Mouse (Mus musculus) cerebellum, adult (tissue): Measurements from ENCODE around the gene Anapc5.

ENCODE experiments used
- ATAC-seq: cut with Nextera tagmentation; 2 replicates; pipeline ENCODE4 v1.9.2; 2017; ENCODE audit warnings: mild to moderate bottlenecking, moderate library complexity, mixed read lengths; ENCODE audit not compliant: insufficient number of reproducible peaks, low FRiP score, low TSS enrichment

The Anapc5 gene

GRCm38 (mm10) chr5:122800345-122801010 is 20.7 kb downstream of the Anapc5 start:
- no peak for ATAC-seq

DNA sequence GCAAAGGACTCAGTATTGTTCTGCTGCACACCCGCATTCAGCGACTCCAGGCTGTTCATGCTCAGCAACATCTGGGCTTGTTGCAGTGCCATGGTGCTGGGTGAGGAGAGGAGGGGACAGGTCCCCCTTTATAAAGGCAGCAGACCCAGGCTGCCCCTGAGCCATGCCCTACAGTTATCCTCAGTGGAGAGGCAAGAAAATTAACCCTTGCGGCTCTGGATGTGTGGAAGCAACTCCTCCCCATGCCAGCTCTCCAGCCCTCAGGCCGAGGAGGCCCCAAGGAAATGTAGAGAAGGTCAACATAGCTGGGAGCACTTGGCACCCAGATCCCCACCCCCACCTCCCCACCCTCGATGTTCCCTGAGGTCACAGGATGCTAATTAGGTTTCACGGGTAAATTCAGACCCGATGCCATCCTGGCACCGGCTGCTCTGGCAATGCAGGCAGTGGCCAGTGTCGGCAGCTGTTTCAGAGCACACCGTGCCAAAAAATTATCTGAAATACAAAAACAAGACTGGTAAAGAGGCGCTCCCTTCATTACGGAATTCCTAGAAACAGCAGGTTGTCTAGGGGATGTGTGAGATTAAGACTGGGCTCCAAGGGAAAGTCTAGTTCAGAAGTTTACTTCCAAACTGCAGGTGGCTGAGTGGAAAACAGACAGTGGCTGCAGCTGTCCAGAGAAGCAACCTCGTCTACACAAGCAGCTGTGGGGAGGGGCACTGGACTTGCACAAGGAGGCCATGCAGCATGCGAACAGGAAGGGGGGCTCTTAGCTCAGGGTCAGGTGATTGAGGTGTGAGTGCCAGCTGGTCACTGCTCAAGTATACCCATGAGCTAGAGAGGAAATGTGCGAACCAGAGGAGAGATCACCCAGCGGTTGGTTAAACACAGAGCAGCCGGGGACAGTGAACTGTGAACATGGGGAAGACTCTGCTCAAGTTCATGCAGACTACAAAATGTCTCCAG is 21.5 kb downstream of the Anapc5 start:
- no peak for ATAC-seq

- no peak for ATAC-seq
Observed at GRCm38 (mm10) chr5:122798557-122799378, 22.4 kb downstream of the Anapc5 start.

DNA sequence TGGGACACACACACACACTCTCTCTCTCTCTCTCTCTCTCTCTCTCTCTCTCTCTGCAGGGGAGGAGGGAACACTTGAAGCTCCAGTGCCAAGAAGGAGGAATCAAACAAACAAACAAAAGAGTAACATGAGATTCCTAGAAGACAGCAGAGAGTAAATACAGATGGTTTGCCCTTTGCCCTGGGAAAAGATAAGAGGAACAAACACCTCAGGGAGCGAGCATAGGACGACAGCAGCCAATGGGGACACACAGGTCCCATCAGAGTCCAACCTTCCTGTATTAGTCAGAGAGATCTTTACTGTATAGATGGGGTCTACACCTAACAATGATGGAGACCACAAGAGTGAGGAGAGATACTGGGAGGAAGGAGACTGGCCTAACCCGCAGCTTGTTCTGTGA is 23.3 kb downstream of the Anapc5 start:
- no peak for ATAC-seq

GRCm38 (mm10) chr5:122788696-122789095 is 32.4 kb downstream of the Anapc5 start:
- ATAC-seq = no peak

DNA sequence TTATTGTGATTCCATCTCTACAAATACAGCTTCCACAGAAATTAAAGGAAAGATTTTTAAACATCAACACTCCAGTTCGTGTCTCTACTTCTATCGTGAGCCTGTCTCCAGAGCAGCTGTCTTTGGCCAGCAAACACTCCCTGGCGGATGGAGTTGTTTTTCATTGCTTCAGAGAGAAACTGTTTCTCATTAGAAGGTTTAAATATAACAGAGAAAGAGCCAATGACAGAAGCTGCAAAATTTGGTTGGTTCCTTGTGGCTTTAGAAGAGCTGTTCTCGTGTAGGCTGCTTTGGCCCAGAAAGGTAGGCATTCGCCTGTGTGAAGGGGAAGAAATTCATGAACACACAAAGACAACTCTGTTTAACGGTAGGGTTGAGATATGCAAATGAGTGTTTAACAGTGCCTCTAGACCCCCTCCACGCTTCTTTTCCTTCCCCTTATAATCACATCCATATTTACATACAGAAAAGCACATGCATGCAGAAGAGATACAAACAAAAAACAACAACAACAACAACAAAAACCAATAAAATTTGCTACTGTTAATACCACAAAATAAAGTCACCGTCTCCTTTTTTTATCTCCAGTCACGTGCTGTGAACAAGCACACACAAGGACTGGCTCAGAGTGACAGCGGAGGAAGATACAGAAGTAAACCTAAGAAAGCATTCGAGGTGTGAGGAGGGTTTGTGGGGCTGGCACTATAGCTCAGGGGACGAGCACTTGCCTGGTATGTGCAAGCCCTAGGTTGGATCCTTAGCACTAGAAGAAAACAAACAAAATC is 34.9 kb downstream of the Anapc5 start:
- ATAC-seq = no peak

GRCm38 (mm10) chr5:122783726-122784406 is 37.3 kb downstream of the Anapc5 start:
- ATAC-seq = no peak

DNA sequence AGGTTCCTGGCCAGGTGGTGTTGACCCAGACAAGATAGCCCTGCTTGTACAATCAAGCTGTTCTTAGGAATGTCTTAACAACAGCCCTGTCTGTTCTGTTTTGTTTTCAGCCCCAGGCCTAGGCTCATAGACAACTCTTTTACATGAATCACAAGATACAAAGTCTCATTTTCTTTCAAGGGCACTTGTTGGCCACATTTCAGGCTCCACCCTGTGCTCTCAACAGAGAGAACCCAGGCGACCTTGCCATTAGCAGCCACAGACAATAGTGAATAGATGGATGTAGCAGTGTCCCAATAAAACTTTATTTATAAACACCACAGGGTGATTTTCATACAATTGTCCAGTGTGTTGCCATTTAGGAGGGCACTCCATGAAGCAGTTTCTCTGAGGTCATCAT is 39.1 kb downstream of the Anapc5 start:
- ATAC-seq = no peak

DNA sequence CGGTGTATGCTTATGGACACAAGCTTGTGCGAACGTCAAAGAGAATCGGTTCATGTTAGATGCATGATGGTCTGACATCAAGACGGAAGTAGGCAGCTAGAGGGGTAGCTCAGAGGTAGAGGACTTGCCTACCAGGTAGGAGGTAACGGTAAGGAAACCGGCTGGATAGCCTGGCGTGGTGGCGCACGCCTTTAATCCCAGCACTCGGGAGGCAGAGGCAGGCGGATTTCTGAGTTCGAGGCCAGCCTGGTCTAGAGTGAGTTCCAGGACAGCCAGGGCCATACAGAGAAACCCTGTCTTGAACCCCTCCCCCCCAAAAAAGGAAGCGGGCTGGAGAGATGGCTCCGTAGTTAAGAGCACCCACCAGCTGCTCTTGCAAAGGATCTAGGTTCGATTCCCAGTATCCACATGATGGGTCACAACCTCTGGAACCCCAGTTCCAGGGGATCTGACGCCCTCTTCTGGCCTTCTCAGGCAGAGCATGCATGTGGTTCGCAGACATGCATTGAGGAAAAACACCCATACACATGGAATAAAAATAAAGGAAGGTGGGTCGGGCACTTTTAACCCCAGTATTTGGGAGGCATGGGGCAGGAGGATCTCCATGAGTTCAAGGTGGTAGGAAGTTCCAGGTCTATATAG is 40.2 kb downstream of the Anapc5 start:
- no peak for ATAC-seq

DNA sequence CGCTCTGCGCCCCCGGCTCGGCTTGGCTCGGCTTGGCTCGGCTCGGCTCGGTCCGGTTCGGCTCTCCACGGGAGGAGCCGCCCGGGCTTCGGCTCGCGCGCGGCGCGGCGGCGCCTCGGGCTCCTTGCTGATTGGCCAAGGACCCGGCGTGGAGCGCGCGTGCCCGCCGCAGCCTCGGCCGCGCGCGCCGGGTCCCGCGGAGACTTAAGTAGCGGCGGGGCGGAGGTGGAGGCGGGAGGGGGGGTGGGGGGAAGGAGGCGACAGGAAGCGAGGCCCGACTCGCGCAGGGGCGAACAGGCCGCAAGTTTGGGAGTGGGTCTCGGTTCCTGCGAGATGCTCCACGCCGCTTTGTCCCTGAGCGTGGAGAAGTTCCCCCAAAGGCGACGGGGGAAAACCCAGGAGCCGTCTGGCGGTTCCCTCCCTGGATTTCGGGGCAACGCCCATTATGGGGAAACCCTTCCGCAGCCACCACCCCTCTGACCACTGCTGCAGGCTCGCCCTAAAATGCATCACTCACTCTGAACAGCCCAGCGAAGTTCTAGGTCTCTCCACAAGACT is 41.8 kb downstream of the Anapc5 start, which contains the start of gene Camkk2:
Camkk2 (minus strand) TSS at position 133 of the 558 bp plus-strand sequence.
- ATAC-seq = peak; percentile 83; the same call in 1 of the 2 replicates

- ATAC-seq = peak; percentile 21; the same call in 1 of the 2 replicates
Observed at GRCm38 (mm10) chr5:122778231-122779226, 42.6 kb downstream of the Anapc5 start.

DNA sequence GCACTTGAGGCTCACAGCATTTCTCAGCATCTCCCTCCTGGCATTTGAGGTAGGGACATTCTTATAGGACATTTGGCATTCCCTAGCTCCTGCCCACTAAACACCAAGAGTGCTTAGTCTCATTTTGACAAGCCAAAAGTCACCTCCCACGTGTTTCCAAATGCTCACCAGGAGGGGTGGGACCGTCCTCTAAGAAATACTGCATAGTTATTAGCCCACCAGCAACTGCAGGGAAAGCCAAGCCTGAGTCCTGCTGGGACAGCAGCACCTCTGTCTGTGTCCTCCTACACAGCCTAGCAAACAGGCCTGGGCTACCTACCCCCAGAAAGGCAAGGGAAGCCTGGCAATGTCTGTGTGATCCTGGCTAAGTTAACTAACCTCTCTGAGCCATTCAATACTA is 43.8 kb downstream of the Anapc5 start:
- ATAC-seq = no peak

DNA sequence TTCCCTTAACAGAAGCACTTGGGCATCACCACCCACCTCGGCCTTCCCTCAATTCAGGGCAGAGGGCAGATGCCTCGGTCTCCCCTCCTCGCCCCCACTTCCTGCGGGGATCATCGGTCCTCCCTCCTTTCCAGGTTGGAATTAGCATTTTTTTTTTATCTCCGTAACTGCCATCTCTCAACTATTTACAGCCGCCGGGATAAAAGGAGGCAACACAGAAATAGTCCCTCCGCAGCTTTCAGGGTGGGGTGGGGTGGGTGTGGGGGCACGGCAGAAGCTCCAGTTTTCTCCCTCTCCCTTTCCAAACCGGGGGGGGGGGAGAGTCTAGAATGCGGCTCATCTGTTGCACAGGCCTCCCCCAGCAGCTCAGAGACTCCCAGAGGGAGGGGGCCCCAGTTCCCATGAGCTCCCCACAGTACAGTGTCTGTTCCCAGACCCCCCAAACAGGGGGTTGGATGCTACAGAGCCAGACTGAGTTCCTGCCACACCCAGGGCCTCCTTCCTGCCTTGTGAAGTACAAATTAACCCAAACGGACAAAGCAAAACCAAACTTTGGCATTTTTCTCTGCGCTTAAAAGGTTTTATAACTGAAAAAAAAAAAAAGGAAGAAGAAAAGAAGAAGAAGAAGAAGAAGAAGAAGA is 45.4 kb downstream of the Anapc5 start:
- no peak for ATAC-seq

DNA sequence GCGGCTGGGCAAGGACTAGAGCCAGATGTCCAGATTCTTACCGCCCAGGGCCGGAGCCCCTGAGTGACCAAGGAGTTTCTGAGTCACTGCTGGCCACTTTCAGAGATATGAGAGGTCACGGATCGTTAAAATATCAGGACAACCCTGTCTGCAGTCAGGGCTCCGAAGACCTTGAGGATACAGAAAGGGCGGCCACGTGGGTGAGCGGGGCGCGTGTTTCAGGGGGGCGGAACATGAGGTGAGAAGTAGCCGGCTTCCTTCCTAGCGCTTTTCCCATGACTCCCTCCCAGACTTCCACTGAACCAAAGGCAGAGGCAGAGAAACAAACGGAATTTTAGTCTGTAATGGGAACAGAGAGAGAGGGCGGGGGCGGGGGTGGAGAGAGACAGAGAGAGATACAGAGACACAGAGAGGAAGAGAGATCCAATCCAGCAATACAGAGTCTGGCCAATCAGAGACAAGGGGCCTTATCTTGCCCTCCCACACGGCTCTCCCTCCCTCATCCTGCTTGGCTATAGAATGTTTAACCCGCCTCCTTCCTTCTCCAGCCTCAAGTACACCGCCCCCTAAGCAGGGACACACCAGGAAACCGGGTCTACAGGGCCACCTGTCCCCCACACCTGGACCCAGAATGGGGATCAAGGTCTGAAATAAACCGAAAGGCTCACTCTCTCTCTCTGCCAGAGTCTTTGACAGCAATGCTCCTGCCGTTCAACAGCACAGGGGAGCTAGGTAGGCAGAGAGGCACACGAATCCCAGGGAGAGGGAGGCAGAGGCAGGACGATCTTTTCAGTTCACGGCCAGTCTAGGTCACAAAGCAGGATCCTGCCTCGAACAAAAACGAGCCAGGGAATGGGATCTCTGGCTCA is 46.2 kb downstream of the Anapc5 start:
- no peak for ATAC-seq

- ATAC-seq = no peak
Observed at GRCm38 (mm10) chr5:122773756-122774155, 47.4 kb downstream of the Anapc5 start.

DNA sequence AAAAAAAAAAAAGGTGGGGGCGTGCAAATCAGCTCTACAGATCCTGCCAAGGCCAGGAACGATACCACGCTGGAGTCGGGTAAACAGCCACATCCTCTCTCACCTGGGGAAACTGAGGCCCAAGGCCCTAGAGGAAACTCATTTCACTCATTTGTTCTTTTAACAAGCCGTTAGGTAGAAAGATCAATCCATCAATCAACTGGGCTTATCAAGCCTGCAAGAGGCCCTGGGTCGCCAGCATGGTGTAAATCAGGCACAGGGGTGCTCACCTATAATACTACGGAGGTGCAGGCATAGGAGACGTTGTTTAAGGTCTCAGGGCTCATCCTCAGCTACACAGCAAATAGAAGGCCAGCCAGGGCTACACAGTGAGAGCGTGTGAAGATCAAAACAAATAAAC is 49.7 kb downstream of the Anapc5 start:
- ATAC-seq = 0 out of 2 replicates have a peak, but pooled peaks have one; percentile 0
